Mouse (Mus musculus): ENCODE measurements around the gene Tmem41b.

Gene Tmem41b

DNA sequence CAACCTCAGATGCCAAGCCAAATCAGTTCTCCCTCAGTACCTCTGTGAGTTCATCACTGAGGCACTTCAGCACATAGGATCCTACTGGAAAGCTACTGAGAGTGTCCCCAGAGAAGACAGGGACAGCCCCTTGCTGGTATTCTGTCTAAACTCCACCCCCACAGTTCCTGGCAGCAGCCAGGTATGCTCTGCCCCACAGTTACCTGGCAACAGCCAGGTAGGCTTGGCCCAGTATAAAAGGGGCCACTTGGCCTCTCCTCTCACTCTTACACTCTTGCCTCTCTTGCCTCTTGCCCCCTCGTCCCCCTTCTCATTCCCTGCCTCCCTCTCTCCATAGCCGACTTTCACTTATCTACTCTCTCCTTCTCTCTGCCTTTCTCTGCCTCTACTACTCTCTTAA, 61.8 kb downstream of the Tmem41b start:
- DNase-seq (ENCODE audit: low read depth, low spot score): no peak

DNA sequence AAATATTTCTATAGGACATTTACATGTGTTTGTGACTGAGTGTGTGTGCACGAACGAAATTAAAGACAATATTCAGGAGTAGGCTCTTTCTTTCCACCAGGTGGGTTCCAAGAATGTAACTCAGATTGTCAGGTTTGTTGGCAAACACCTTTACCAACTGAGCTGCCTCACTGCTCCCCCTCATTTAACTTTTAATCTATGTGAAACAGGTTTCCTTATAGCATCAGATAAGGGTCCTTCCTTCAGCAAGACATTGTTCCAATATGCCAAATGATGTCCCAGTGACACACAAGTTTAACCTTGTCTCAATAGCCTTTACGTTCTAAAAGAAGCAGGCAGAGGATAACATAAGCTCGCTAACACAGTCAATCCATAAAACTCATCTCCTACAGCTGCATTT, 63.8 kb downstream of the Tmem41b start:
- DNase-seq (ENCODE audit: low read depth, low spot score): no peak
